8 mouse cellular contexts compared by ENCODE assay signal in genomic region chr1:165643735-165644134, GRCm38 (mm10). TPM values are rescaled to one million over a fixed set of nuclear protein-coding genes. Genes with fewer than 3 reads are reported as not detected.
DNase-seq lines count a peak whose midpoint lies in the region; ATAC-seq and TF ChIP-seq lines count a peak whose summit lies in the region.
"Had no signal": no experiment of that assay in that cellular context is flagged by ENCODE, and none has a peak within 500 bp of the region (broad histone marks: within the 10 kb centered on the region; RNA-seq: fewer than 3 reads in every experiment).

No protein-coding gene starts in this region.

- 70% methylated on average over 5 of the region's 5 CpGs for WGBS in hindbrain, postnatal 0 days
- 82% methylated on average over 5 of the region's 5 CpGs for WGBS in hindbrain, embryonic 11.5 days
- 79% methylated on average over 5 of the region's 5 CpGs for WGBS in midbrain, embryonic 16.5 days
- WGBS in midbrain, embryonic 15.5 days, result 77% methylated on average over 5 of the region's 5 CpGs
- WGBS in stomach, embryonic 16.5 days, result 46% methylated on average over 5 of the region's 5 CpGs
- WGBS in heart, embryonic 12.5 days, result 72% methylated on average over 5 of the region's 5 CpGs

- no peak overlapping the region for H3K27ac ChIP-seq in hindbrain, postnatal 0 days
- no peak overlapping the region for H3K27ac ChIP-seq in hindbrain, embryonic 11.5 days (ENCODE audit: low read depth, low read length)
- H3K27ac ChIP-seq in midbrain, embryonic 16.5 days (ENCODE audit: low read length), result no peak overlapping the region
- H3K27ac ChIP-seq in midbrain, embryonic 15.5 days, result no peak overlapping the region
- H3K27ac ChIP-seq in stomach, embryonic 16.5 days (ENCODE audit: low read length), result no peak overlapping the region
- H3K27ac ChIP-seq in heart, embryonic 12.5 days (ENCODE audit: poor library complexity, severe bottlenecking), result no peak overlapping the region

- no peak for TF ChIP-seq CTCF in hindbrain, postnatal 0 days (IDR thresholded peaks at IDR 0.05; ENCODE audit: low read depth)

- DNase-seq in hindbrain, postnatal 0 days (ENCODE audit: low spot score), result no peak
- no peak for DNase-seq in hindbrain, embryonic 11.5 days (ENCODE audit: low spot score)
- peak; percentile 82 for DNase-seq in NIH3T3 (ENCODE audit: low read depth)

- H3K27me3 ChIP-seq in hindbrain, postnatal 0 days (ENCODE audit: insufficient read depth, low read length), result no peaks in the 10 kb centered on the region
- H3K27me3 ChIP-seq in hindbrain, embryonic 11.5 days (ENCODE audit: control insufficient read depth, insufficient read depth, low read length), result no peaks in the 10 kb centered on the region
- H3K27me3 ChIP-seq in midbrain, embryonic 16.5 days (ENCODE audit: control insufficient read depth, insufficient read depth, low read depth, low read length), result no peaks in the 10 kb centered on the region
- no peaks in the 10 kb centered on the region for H3K27me3 ChIP-seq in midbrain, embryonic 15.5 days (replicated peaks)
- H3K27me3 ChIP-seq in stomach, embryonic 16.5 days (ENCODE audit: control insufficient read depth, insufficient read depth, low read length), result no peaks in the 10 kb centered on the region
- no peaks in the 10 kb centered on the region for H3K27me3 ChIP-seq in heart, embryonic 12.5 days (replicated peaks)
- H3K27me3 ChIP-seq: Patski had no signal

- no peak for ATAC-seq in hindbrain, postnatal 0 days
- ATAC-seq in hindbrain, embryonic 11.5 days (ENCODE audit: low FRiP score), result no peak
- ATAC-seq in midbrain, embryonic 16.5 days, result no peak
- ATAC-seq in midbrain, embryonic 15.5 days (replicated peaks), result no peak
- no peak for ATAC-seq in stomach, embryonic 16.5 days (ENCODE audit: insufficient read depth, low FRiP score)
- no peak for ATAC-seq in heart, embryonic 12.5 days (ENCODE audit: insufficient number of reproducible peaks, low FRiP score)

- no peak overlapping the region for H3K9ac ChIP-seq in hindbrain, postnatal 0 days (replicated peaks; ENCODE audit: low read length)
- no peak overlapping the region for H3K9ac ChIP-seq in hindbrain, embryonic 11.5 days (ENCODE audit: low read depth, low read length)
- H3K9ac ChIP-seq in midbrain, embryonic 16.5 days (ENCODE audit: low read depth, low read length), result no peak overlapping the region
- H3K9ac ChIP-seq in midbrain, embryonic 15.5 days, result no peak overlapping the region
- no peak overlapping the region for H3K9ac ChIP-seq in stomach, embryonic 16.5 days (ENCODE audit: low read length)
- no peak overlapping the region for H3K9ac ChIP-seq in heart, embryonic 12.5 days

- no peaks in the 10 kb centered on the region for H3K4me1 ChIP-seq in hindbrain, postnatal 0 days (ENCODE audit: insufficient read depth, low read length)
- H3K4me1 ChIP-seq in hindbrain, embryonic 11.5 days (replicated peaks; ENCODE audit: control insufficient read depth, insufficient read depth, low read length), result no peaks in the 10 kb centered on the region
- H3K4me1 ChIP-seq in midbrain, embryonic 16.5 days (ENCODE audit: control insufficient read depth, insufficient read depth, low read length), result no peaks in the 10 kb centered on the region; the same call in 1 of the 2 replicates
- H3K4me1 ChIP-seq in midbrain, embryonic 15.5 days, result 0 out of 2 replicates have a peak, but pooled peaks cover 3% of the 10 kb centered on the region
- peaks cover 3% of the 10 kb centered on the region; the same call in 1 of the 2 replicates for H3K4me1 ChIP-seq in stomach, embryonic 16.5 days (ENCODE audit: control insufficient read depth, insufficient read depth, low read length)
- peaks cover 9% of the 10 kb centered on the region for H3K4me1 ChIP-seq in heart, embryonic 12.5 days (replicated peaks)

- H3K4me3 ChIP-seq in hindbrain, postnatal 0 days (ENCODE audit: low read length), result no peak overlapping the region
- H3K4me3 ChIP-seq in hindbrain, embryonic 11.5 days (ENCODE audit: low read depth, low read length), result no peak overlapping the region
- H3K4me3 ChIP-seq in midbrain, embryonic 16.5 days (ENCODE audit: low read depth, low read length), result no peak overlapping the region
- no peak overlapping the region for H3K4me3 ChIP-seq in midbrain, embryonic 15.5 days
- H3K4me3 ChIP-seq in stomach, embryonic 16.5 days (replicated peaks; ENCODE audit: low read length), result no peak overlapping the region
- no peak overlapping the region for H3K4me3 ChIP-seq in heart, embryonic 12.5 days

- H3K4me2 ChIP-seq in hindbrain, postnatal 0 days (ENCODE audit: low read depth, low read length), result peak overlapping the region; percentile 63; the same call in 1 of the 2 replicates
- no peak overlapping the region for H3K4me2 ChIP-seq in hindbrain, embryonic 11.5 days (replicated peaks; ENCODE audit: low read depth, low read length)
- peak overlapping the region; percentile 59; the same call in 1 of the 2 replicates for H3K4me2 ChIP-seq in midbrain, embryonic 16.5 days (ENCODE audit: low read length)
- no peak overlapping the region for H3K4me2 ChIP-seq in midbrain, embryonic 15.5 days
- H3K4me2 ChIP-seq in stomach, embryonic 16.5 days (ENCODE audit: low read depth, low read length), result peak overlapping the region; percentile 70; the same call in 1 of the 2 replicates
- no peak overlapping the region for H3K4me2 ChIP-seq in heart, embryonic 12.5 days

- H3K9me3 ChIP-seq in hindbrain, postnatal 0 days (ENCODE audit: low read length), result no peaks in the 10 kb centered on the region
- H3K9me3 ChIP-seq in hindbrain, embryonic 11.5 days (ENCODE audit: control insufficient read depth, low read length), result no peaks in the 10 kb centered on the region
- no peaks in the 10 kb centered on the region for H3K9me3 ChIP-seq in midbrain, embryonic 16.5 days (replicated peaks; ENCODE audit: control insufficient read depth, low read length, poor library complexity, severe bottlenecking)
- no peaks in the 10 kb centered on the region for H3K9me3 ChIP-seq in midbrain, embryonic 15.5 days
- no peaks in the 10 kb centered on the region for H3K9me3 ChIP-seq in stomach, embryonic 16.5 days (replicated peaks; ENCODE audit: control insufficient read depth, low read length)
- no peaks in the 10 kb centered on the region for H3K9me3 ChIP-seq in heart, embryonic 12.5 days (replicated peaks)

- H3K36me3 ChIP-seq in hindbrain, postnatal 0 days (ENCODE audit: insufficient read depth, low read length), result no peaks in the 10 kb centered on the region
- no peaks in the 10 kb centered on the region for H3K36me3 ChIP-seq in hindbrain, embryonic 11.5 days (ENCODE audit: control insufficient read depth, insufficient read depth, low read length)
- H3K36me3 ChIP-seq in midbrain, embryonic 16.5 days (ENCODE audit: control insufficient read depth, insufficient read depth, low read length), result no peaks in the 10 kb centered on the region
- H3K36me3 ChIP-seq in midbrain, embryonic 15.5 days (replicated peaks), result no peaks in the 10 kb centered on the region
- H3K36me3 ChIP-seq in stomach, embryonic 16.5 days (ENCODE audit: control insufficient read depth, insufficient read depth, low read length), result no peaks in the 10 kb centered on the region
- peaks cover 16% of the 10 kb centered on the region for H3K36me3 ChIP-seq in heart, embryonic 12.5 days

RNA-seq across cellular contexts. Expression of gene Mpzl1, which starts 9.4 kb away (rescaled TPM):
- total RNA-seq in hindbrain, postnatal 0 days (2014; rRNA removed), result 30.2 and 42.8 TPM in 2 replicates
- 140 and 145 TPM in 2 replicates for polyA plus RNA-seq in hindbrain, postnatal 0 days (2015; fragmentation: Nextera tagmentation; extraction: Ambion mirVana)
- polyA plus RNA-seq in hindbrain, embryonic 11.5 days (2014; fragmentation: Nextera tagmentation; extraction: Ambion mirVana), result 149 and 150 TPM in 2 replicates
- polyA plus RNA-seq in midbrain, embryonic 16.5 days (2015; fragmentation: Nextera tagmentation; extraction: Ambion mirVana), result 150 and 155 TPM in 2 replicates
- 156 and 168 TPM in 2 replicates for polyA plus RNA-seq in midbrain, embryonic 15.5 days (2015; fragmentation: Nextera tagmentation; extraction: Ambion mirVana)
- 140 and 149 TPM in 2 replicates for polyA plus RNA-seq in stomach, embryonic 16.5 days (2015; fragmentation: Nextera tagmentation; extraction: Ambion mirVana)
- 126 and 135 TPM in 2 replicates for polyA plus RNA-seq in heart, embryonic 12.5 days (2016; fragmentation: Nextera tagmentation; extraction: Ambion mirVana)

Comparison
In these comparisons a context has a peak if more than half of its experiments do, and no peak if none do; other contexts are left out.
1. H3K4me2 ChIP-seq: peak in hindbrain, postnatal 0 days (single experiment), midbrain, embryonic 16.5 days (single experiment) and stomach, embryonic 16.5 days (single experiment); none in hindbrain, embryonic 11.5 days (single experiment), midbrain, embryonic 15.5 days (single experiment) and heart, embryonic 12.5 days (single experiment).